Mouse (Mus musculus) liver, embryonic 11.5 days (tissue): ENCODE data around the gene Ina. TPM values are rescaled to one million over a fixed set of nuclear protein-coding genes. Genes with fewer than 3 reads are reported as not detected.
"Not testable (repeated sequence)": the region's sequence is repeated elsewhere in the genome, so short reads cannot be mapped to it uniquely, and the experiment has no call there.

Experiments
- ATAC-seq: fragments of 200-750 bp; cut with Nextera tagmentation; replicated peaks from 2 replicates; pipeline ENCODE4 v1.8.0; 2017; ENCODE audit warnings: moderate number of reproducible peaks, mild to moderate bottlenecking, moderate TSS enrichment, moderate library complexity; ENCODE audit not compliant: low FRiP score
- DNase-seq: peaks from one replicate; pipeline ENCODE4 v3.0.0-alpha.2; 2017; ENCODE audit warnings: low spot score
- H3K27ac ChIP-seq: fragments of 300-500 bp; sonication (generic); 2 replicates; pipeline ENCODE4 v1.5.1; 2014; ENCODE audit warnings: mild to moderate bottlenecking, low read depth, low read length, control low read depth
- H3K27me3 ChIP-seq: fragments of 300-500 bp; sonication (generic); replicated peaks from 2 replicates; pipeline ENCODE4 v1.6.1; 2014; ENCODE audit warnings: low read length, mixed read lengths; ENCODE audit not compliant: control insufficient read depth, insufficient read depth
- H3K36me3 ChIP-seq: fragments of 300-500 bp; sonication (generic); 2 replicates; pipeline ENCODE4 v1.6.1; 2014; ENCODE audit warnings: mild to moderate bottlenecking, low read length, moderate library complexity, mixed read lengths; ENCODE audit not compliant: control insufficient read depth, insufficient read depth
- H3K4me1 ChIP-seq: fragments of 300-500 bp; sonication (generic); replicated peaks from 2 replicates; pipeline ENCODE4 v1.6.1; 2014; ENCODE audit warnings: low read length, mixed read lengths; ENCODE audit not compliant: control insufficient read depth, insufficient read depth
- H3K4me2 ChIP-seq: fragments of 300-500 bp; sonication (generic); 2 replicates; pipeline ENCODE4 v1.6.1; 2014; ENCODE audit warnings: mild to moderate bottlenecking, control low read depth, moderate library complexity
- H3K4me3 ChIP-seq: fragments of 300-500 bp; sonication (generic); 2 replicates; pipeline ENCODE4 v1.5.1; 2014; ENCODE audit warnings: low read depth, low read length, control low read depth
- H3K9ac ChIP-seq: fragments of 300-500 bp; sonication (generic); 2 replicates; pipeline ENCODE4 v1.6.1; 2014; ENCODE audit warnings: low read depth, low read length, control low read depth
- H3K9me3 ChIP-seq: fragments of 300-500 bp; sonication (generic); 2 replicates; pipeline ENCODE4 v1.6.1; 2016; ENCODE audit warnings: low read length, inconsistent platforms, mixed read lengths; ENCODE audit not compliant: control insufficient read depth
- WGBS: fragments of 180-500 bp; shearing (Covaris S2); extraction: QIAGEN DNeasy Blood & Tissue Kit; methylation state at CpG from one replicate; pipeline ENCODE4 v1.1.7; 2014; 5-methylcytosine and 5-hydroxymethylcytosine counted together
- polyA plus RNA-seq: library from polyadenylated mRNA; unstranded; fragments of >200 nt; fragmentation: Nextera tagmentation; extraction: Ambion mirVana; gene quantifications from 2 replicates; pipeline ENCODE4 v1.2.1, GENCODE M21; 2014

Gene Ina
- polyA plus RNA-seq, 1 experiment from 2014 or later = 0.26 TPM

DNA sequence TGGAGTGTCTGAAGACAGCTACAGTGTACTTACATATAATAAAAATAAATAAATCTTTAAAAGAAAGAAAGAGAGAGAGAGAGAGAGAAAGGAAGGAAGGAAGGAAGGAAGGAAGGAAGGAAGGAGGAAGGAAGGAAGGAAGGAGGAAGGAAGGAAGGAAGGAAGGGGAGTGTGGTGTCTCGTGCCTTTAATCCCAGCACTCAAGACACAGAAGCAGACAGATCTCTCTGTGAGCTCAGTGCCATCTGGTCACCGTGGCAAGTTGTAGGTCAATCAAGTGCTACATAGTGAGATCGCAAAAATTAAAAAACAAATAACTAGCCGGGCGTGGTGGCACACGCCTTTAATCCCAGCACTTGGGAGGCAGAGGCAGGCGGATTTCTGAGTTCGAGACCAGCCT, 23.9 kb upstream of the Ina start:
- DNase-seq, H3K27me3 ChIP-seq, H3K4me2 ChIP-seq, H3K9me3 ChIP-seq, ATAC-seq, H3K27ac ChIP-seq, H3K4me3 ChIP-seq, H3K36me3 ChIP-seq, H3K9ac ChIP-seq: not testable (repeated sequence)
- 76% methylated on average over 8 of the region's 8 CpGs for WGBS
- peaks cover 36% of the 10 kb centered on the region for H3K4me1 ChIP-seq

- 10% methylated on average over 5 of the region's 5 CpGs for WGBS
- Histone ChIP-seq H3K4me1 (peaks cover 36% of the 10 kb centered on the region), H3K27me3 (no peaks in the 10 kb centered on the region), H3K4me2 (no peak overlapping the region), H3K36me3 (no peaks in the 10 kb centered on the region), H3K27ac (no peak overlapping the region), H3K9ac (no peak overlapping the region), H3K9me3 (no peaks in the 10 kb centered on the region), H3K4me3 (no peak overlapping the region)
- no peak for ATAC-seq
- peak; percentile 83 for DNase-seq
These were observed 23.4 kb upstream of the Ina start for GRCm38 (mm10) chr19:46991145-46991544.

- not testable (repeated sequence) for ATAC-seq, DNase-seq, H3K4me3 ChIP-seq, H3K27ac ChIP-seq, H3K9ac ChIP-seq, H3K9me3 ChIP-seq, H3K4me2 ChIP-seq, H3K36me3 ChIP-seq, H3K27me3 ChIP-seq
- 72% methylated on average over 4 of the region's 4 CpGs for whole genome bisulfite sequencing
- H3K4me1 ChIP-seq = peaks cover 27% of the 10 kb centered on the region
These were observed 22.2 kb upstream of the Ina start for GRCm38 (mm10) chr19:46992329-46992728.

GRCm38 (mm10) chr19:46996095-46996494, 18.4 kb upstream of the Ina start:
- H3K4me3 ChIP-seq = no peak overlapping the region
- no peaks in the 10 kb centered on the region for H3K27me3 ChIP-seq
- no peak overlapping the region for H3K27ac ChIP-seq
- ATAC-seq = no peak
- H3K4me1 ChIP-seq = no peaks in the 10 kb centered on the region
- H3K36me3 ChIP-seq = no peaks in the 10 kb centered on the region
- DNase-seq = no peak
- no peaks in the 10 kb centered on the region for H3K9me3 ChIP-seq
- no peak overlapping the region for H3K9ac ChIP-seq
- no peak overlapping the region for H3K4me2 ChIP-seq
- 77% methylated on average over 9 of the region's 9 CpGs for WGBS

GRCm38 (mm10) chr19:46998168-46998870, 16.2 kb upstream of the Ina start:
- Histone ChIP-seq H3K4me1 (no peaks in the 10 kb centered on the region), H3K36me3 (no peaks in the 10 kb centered on the region), H3K27ac (peak overlapping the region; percentile 47), H3K9me3 (no peaks in the 10 kb centered on the region), H3K9ac (no peak overlapping the region), H3K27me3 (no peaks in the 10 kb centered on the region), H3K4me2 (peak overlapping the region; percentile 46), H3K4me3 (no peak overlapping the region)
- 75% methylated on average over 8 of the region's 8 CpGs for WGBS
- ATAC-seq (no peak), DNase-seq (no peak)

DNA sequence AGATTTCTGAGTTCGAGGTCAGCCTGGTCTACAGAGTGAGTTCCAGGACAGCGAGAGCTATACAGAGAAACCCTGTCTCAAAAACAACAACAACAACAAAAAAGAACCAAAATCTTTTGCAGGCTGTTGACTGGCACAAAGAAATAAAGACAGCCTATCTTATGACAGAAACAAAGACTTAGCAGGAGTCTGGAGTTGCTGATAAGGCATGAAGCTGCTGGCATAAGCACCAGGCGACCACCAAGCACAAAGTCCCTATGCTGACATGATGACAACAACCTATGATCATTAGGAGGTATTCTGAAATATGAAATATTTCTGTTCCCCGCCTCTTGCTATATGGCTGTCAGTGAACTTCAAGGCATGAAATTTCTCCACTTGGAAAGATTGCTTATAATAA, 15.5 kb upstream of the Ina start:
- no peak overlapping the region for H3K9ac ChIP-seq
- no peak overlapping the region for H3K4me3 ChIP-seq
- H3K4me2 ChIP-seq = peak overlapping the region; percentile 46
- H3K9me3 ChIP-seq = no peaks in the 10 kb centered on the region
- ATAC-seq (peak; percentile 75), DNase-seq (no peak)
- 61% methylated on average over 4 of the region's 4 CpGs for WGBS
- H3K27ac ChIP-seq = peak overlapping the region; percentile 70
- no peaks in the 10 kb centered on the region for H3K4me1 ChIP-seq
- H3K27me3 ChIP-seq = no peaks in the 10 kb centered on the region
- H3K36me3 ChIP-seq = no peaks in the 10 kb centered on the region

GRCm38 (mm10) chr19:46999753-47000152, 14.7 kb upstream of the Ina start:
- Histone ChIP-seq H3K4me1 (no peaks in the 10 kb centered on the region), H3K4me3 (no peak overlapping the region), H3K4me2 (peak overlapping the region; percentile 46), H3K9me3 (no peaks in the 10 kb centered on the region), H3K36me3 (no peaks in the 10 kb centered on the region), H3K9ac (no peak overlapping the region), H3K27me3 (no peaks in the 10 kb centered on the region), H3K27ac (peak overlapping the region; percentile 70)
- WGBS = 50% methylated on average over 6 of the region's 6 CpGs
- peak; percentile 92 for ATAC-seq
- no peak for DNase-seq

DNA sequence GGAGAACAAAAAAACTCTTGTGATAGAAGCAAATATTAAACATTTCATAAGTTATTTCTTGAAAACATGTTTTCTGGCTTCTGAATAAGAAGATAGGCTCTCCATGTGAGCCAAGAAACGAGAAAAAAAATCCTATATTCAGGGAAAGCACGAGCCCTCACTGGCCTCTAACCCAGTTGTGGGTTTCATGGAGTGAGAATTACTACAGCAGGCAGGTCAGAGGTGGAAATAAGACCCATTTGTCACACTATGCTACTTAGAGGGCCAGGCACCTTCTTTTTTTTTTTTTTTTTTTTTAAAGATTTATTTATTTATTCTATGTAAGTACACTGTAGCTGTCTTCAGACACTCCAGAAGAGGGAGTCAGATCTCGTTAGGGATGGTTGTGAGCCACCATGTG, 14.1 kb upstream of the Ina start:
- not testable (repeated sequence) for H3K27ac ChIP-seq, H3K36me3 ChIP-seq, H3K9ac ChIP-seq, H3K27me3 ChIP-seq, ATAC-seq, H3K4me3 ChIP-seq, DNase-seq, H3K4me2 ChIP-seq, H3K4me1 ChIP-seq, H3K9me3 ChIP-seq
- 75% methylated on average over 2 of the region's 3 CpGs for whole genome bisulfite sequencing

DNA sequence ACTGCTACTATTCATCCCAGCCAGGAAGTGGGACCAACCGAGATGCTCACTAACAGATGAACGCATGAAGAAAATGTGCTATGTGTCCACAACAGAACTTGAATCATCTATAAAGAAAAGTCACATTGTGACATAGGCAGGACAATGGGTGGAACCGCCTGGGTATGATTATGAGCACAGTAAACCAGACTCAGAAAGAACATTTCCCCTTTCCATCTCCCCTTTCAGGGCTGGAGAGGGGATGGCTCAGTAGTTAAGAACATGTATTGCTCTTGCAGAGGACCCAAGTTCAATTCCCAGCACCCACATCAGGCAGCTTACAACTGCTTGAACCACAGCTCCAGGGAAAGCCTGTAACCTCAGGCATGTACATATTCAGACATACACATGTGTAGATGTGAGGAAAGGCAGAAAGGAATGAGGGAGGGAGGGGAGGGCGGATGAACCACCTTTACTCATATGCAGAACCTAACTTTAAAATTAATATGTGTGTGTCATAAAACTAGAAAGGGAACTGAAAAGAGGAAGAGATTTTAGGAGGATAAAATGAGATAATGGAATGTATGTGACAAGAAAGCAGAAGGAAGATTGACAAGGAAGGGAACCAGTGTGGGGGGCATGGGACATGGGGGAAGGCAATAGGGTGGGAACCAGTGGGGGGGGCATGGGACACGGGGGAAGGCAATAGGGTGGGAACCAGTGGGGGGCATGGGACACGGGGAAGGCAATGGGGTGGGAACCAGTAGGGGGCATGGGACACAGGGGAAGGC, 10.6 kb upstream of the Ina start:
- Histone ChIP-seq H3K27ac (no peak overlapping the region), H3K27me3 (no peaks in the 10 kb centered on the region), H3K9me3 (no peaks in the 10 kb centered on the region), H3K9ac (no peak overlapping the region), H3K4me3 (no peak overlapping the region), H3K4me1 (no peaks in the 10 kb centered on the region), H3K36me3 (no peaks in the 10 kb centered on the region), H3K4me2 (no peak overlapping the region)
- WGBS = 61% methylated on average over 6 of the region's 6 CpGs
- no peak for DNase-seq
- ATAC-seq = no peak
